Mouse (Mus musculus): Measurements from ENCODE around the gene Hspa12a. TPM values are rescaled to one million over a fixed set of nuclear protein-coding genes. Genes with fewer than 3 reads are reported as not detected.

The Hspa12a gene
- polyA plus RNA-seq, 1 experiment = 6.6 TPM

DNA sequence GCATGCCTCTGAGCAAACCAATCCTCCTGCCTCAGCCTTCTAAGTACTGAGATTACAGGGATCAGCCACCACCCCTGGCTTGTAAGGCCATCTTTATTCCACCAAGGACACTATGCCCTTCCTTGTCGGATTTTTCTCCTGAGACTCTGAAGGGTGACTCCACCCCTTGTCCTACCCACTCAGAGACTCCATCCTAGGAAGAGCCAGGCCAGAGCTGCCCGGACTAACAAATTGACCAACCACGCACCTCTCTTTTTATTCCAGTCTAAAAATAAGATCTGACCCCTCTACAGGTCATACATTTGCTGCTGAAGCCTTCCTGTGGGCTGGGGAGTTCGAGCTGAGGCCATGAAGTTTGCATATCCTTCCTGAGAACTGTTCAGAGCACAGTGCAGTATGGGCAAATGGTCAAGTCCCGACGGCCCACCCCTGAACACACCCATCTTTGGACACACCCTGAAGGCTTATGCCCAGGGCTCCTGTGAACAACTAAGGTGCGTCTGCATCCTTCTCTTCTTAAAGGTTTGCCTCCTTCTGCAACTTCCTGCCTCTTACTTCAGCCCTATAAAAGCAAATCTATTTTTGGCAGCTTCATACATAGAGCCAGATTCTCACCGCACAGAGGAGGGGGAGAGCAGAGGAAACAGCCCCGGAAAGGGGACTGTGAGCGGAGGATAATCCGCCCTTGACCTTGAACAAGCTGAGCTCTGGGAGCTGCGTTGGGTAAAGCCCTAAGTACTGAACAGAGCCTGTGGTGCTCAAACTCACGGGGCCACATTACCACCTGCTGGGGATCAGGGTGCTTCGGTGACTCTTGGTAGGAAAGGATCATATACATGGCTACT, 124.7 kb downstream of the Hspa12a start:
- H3K4me3 ChIP-seq = no peak overlapping the region
- no peaks in the 10 kb centered on the region for H3K79me2 ChIP-seq (ENCODE audit: control insufficient read depth, insufficient read depth)
- H3K36me3 ChIP-seq (ENCODE audit: control insufficient read depth, insufficient read depth) = peaks cover 4% of the 10 kb centered on the region
- H3K4me2 ChIP-seq (ENCODE audit: low read depth) = no peak overlapping the region
- no peak for TF ChIP-seq MAX (IDR thresholded peaks at IDR 0.05; ENCODE audit: low read depth)
- no peak for TF ChIP-seq E2F4 (IDR thresholded peaks at IDR 0.05; ENCODE audit: insufficient read depth)
- TF ChIP-seq POLR2AphosphoS2 (IDR thresholded peaks at IDR 0.05; ENCODE audit: insufficient read length, low read depth) = no peak
- TF ChIP-seq POLR2A (IDR thresholded peaks at IDR 0.05; ENCODE audit: insufficient read length, low read depth) = no peak
- TF ChIP-seq REST (IDR thresholded peaks at IDR 0.05; ENCODE audit: insufficient read depth, insufficient read length) = no peak
- TF ChIP-seq MYOG (IDR thresholded peaks at IDR 0.05; ENCODE audit: control insufficient read depth in 1 of 3, insufficient read depth in 1 of 3, insufficient read length in 2 of 3, low read depth in 2 of 3) = no peak
- no peak for TF ChIP-seq TCF3 (IDR thresholded peaks at IDR 0.05; ENCODE audit: insufficient read length, low read depth)
- no peak for TF ChIP-seq CEBPB (IDR thresholded peaks at IDR 0.05; ENCODE audit: insufficient read depth, poor library complexity, severe bottlenecking)
- no peak for TF ChIP-seq SRF (IDR thresholded peaks at IDR 0.05; ENCODE audit: control insufficient read depth, insufficient read length, low read depth)
- no peak for TF ChIP-seq MYOD1 (IDR thresholded peaks at IDR 0.05; ENCODE audit: control insufficient read depth in 1 of 3, insufficient read length in 2 of 3, low read depth in 2 of 3)
- no peak for TF ChIP-seq USF1 (IDR thresholded peaks at IDR 0.05; ENCODE audit: low read depth)
- TF ChIP-seq TCF12 (IDR thresholded peaks at IDR 0.05; ENCODE audit: insufficient read depth, poor library complexity, severe bottlenecking) = no peak
- H3K27me3 ChIP-seq (ENCODE audit: control insufficient read depth, insufficient read depth, insufficient read length) = no peaks in the 10 kb centered on the region
- H3ac ChIP-seq (ENCODE audit: control insufficient read depth, insufficient read length) = no peak overlapping the region

- no peak overlapping the region for H3K4me2 ChIP-seq (ENCODE audit: low read depth)
- no peak for TF ChIP-seq SRF (IDR thresholded peaks at IDR 0.05; ENCODE audit: control insufficient read depth, insufficient read length, low read depth)
- TF ChIP-seq TCF12 (IDR thresholded peaks at IDR 0.05; ENCODE audit: insufficient read depth, poor library complexity, severe bottlenecking) = no peak
- TF ChIP-seq POLR2A (IDR thresholded peaks at IDR 0.05; ENCODE audit: insufficient read length, low read depth) = no peak
- TF ChIP-seq POLR2AphosphoS2 (IDR thresholded peaks at IDR 0.05; ENCODE audit: insufficient read length, low read depth) = no peak
- no peak for TF ChIP-seq MYOG (IDR thresholded peaks at IDR 0.05; ENCODE audit: control insufficient read depth in 1 of 3, insufficient read depth in 1 of 3, insufficient read length in 2 of 3, low read depth in 2 of 3)
- TF ChIP-seq E2F4 (IDR thresholded peaks at IDR 0.05; ENCODE audit: insufficient read depth) = no peak
- TF ChIP-seq MYOD1 (IDR thresholded peaks at IDR 0.05; ENCODE audit: control insufficient read depth in 1 of 3, insufficient read length in 2 of 3, low read depth in 2 of 3) = no peak
- TF ChIP-seq TCF3 (IDR thresholded peaks at IDR 0.05; ENCODE audit: insufficient read length, low read depth) = no peak
- TF ChIP-seq MAX (IDR thresholded peaks at IDR 0.05; ENCODE audit: low read depth) = no peak
- TF ChIP-seq REST (IDR thresholded peaks at IDR 0.05; ENCODE audit: insufficient read depth, insufficient read length) = no peak
- no peak for TF ChIP-seq USF1 (IDR thresholded peaks at IDR 0.05; ENCODE audit: low read depth)
- no peak for TF ChIP-seq CEBPB (IDR thresholded peaks at IDR 0.05; ENCODE audit: insufficient read depth, poor library complexity, severe bottlenecking)
- H3K4me3 ChIP-seq = no peak overlapping the region
- H3K36me3 ChIP-seq (ENCODE audit: control insufficient read depth, insufficient read depth) = peaks cover 4% of the 10 kb centered on the region
- H3ac ChIP-seq (ENCODE audit: control insufficient read depth, insufficient read length) = no peak overlapping the region
- H3K79me2 ChIP-seq (ENCODE audit: control insufficient read depth, insufficient read depth) = no peaks in the 10 kb centered on the region
- no peaks in the 10 kb centered on the region for H3K27me3 ChIP-seq (ENCODE audit: control insufficient read depth, insufficient read depth, insufficient read length)
Observed at GRCm38 (mm10) chr19:58817398-58817797, 126.1 kb downstream of the Hspa12a start.

GRCm38 (mm10) chr19:58816453-58817041, 126.9 kb downstream of the Hspa12a start:
- Histone ChIP-seq H3ac (ENCODE audit: control insufficient read depth, insufficient read length) (no peak overlapping the region), H3K4me3 (no peak overlapping the region), H3K79me2 (ENCODE audit: control insufficient read depth, insufficient read depth) (no peaks in the 10 kb centered on the region), H3K36me3 (ENCODE audit: control insufficient read depth, insufficient read depth) (no peaks in the 10 kb centered on the region), H3K27me3 (ENCODE audit: control insufficient read depth, insufficient read depth, insufficient read length) (no peaks in the 10 kb centered on the region), H3K4me2 (ENCODE audit: low read depth) (no peak overlapping the region)
- TF ChIP-seq SRF (IDR thresholded peaks at IDR 0.05; ENCODE audit: control insufficient read depth, insufficient read length, low read depth) (no peak), MYOD1 (IDR thresholded peaks at IDR 0.05; ENCODE audit: control insufficient read depth in 1 of 3, insufficient read length in 2 of 3, low read depth in 2 of 3) (no peak), POLR2A (IDR thresholded peaks at IDR 0.05; ENCODE audit: insufficient read length, low read depth) (no peak), MAX (IDR thresholded peaks at IDR 0.05; ENCODE audit: low read depth) (no peak), POLR2AphosphoS2 (IDR thresholded peaks at IDR 0.05; ENCODE audit: insufficient read length, low read depth) (no peak), TCF3 (IDR thresholded peaks at IDR 0.05; ENCODE audit: insufficient read length, low read depth) (no peak), MYOG (IDR thresholded peaks at IDR 0.05; ENCODE audit: control insufficient read depth in 1 of 3, insufficient read depth in 1 of 3, insufficient read length in 2 of 3, low read depth in 2 of 3) (no peak), USF1 (IDR thresholded peaks at IDR 0.05; ENCODE audit: low read depth) (no peak), CEBPB (IDR thresholded peaks at IDR 0.05; ENCODE audit: insufficient read depth, poor library complexity, severe bottlenecking) (no peak), REST (IDR thresholded peaks at IDR 0.05; ENCODE audit: insufficient read depth, insufficient read length) (no peak), E2F4 (IDR thresholded peaks at IDR 0.05; ENCODE audit: insufficient read depth) (no peak)

- no peak overlapping the region for H3K4me3 ChIP-seq
- H3ac ChIP-seq (ENCODE audit: control insufficient read depth, insufficient read length) = no peak overlapping the region
- no peaks in the 10 kb centered on the region for H3K27me3 ChIP-seq (ENCODE audit: control insufficient read depth, insufficient read depth, insufficient read length)
- TF ChIP-seq SRF (IDR thresholded peaks at IDR 0.05; ENCODE audit: control insufficient read depth, insufficient read length, low read depth) (no peak), REST (IDR thresholded peaks at IDR 0.05; ENCODE audit: insufficient read depth, insufficient read length) (no peak), USF1 (IDR thresholded peaks at IDR 0.05; ENCODE audit: low read depth) (no peak), CEBPB (IDR thresholded peaks at IDR 0.05; ENCODE audit: insufficient read depth, poor library complexity, severe bottlenecking) (no peak), MYOD1 (IDR thresholded peaks at IDR 0.05; ENCODE audit: control insufficient read depth in 1 of 3, insufficient read length in 2 of 3, low read depth in 2 of 3) (no peak), POLR2A (IDR thresholded peaks at IDR 0.05; ENCODE audit: insufficient read length, low read depth) (no peak), E2F4 (IDR thresholded peaks at IDR 0.05; ENCODE audit: insufficient read depth) (no peak), TCF12 (IDR thresholded peaks at IDR 0.05; ENCODE audit: insufficient read depth, poor library complexity, severe bottlenecking) (no peak), MYOG (IDR thresholded peaks at IDR 0.05; ENCODE audit: control insufficient read depth in 1 of 3, insufficient read depth in 1 of 3, insufficient read length in 2 of 3, low read depth in 2 of 3) (no peak), MAX (IDR thresholded peaks at IDR 0.05; ENCODE audit: low read depth) (no peak), POLR2AphosphoS2 (IDR thresholded peaks at IDR 0.05; ENCODE audit: insufficient read length, low read depth) (no peak), TCF3 (IDR thresholded peaks at IDR 0.05; ENCODE audit: insufficient read length, low read depth) (no peak)
- no peaks in the 10 kb centered on the region for H3K79me2 ChIP-seq (ENCODE audit: control insufficient read depth, insufficient read depth)
- H3K36me3 ChIP-seq (ENCODE audit: control insufficient read depth, insufficient read depth) = no peaks in the 10 kb centered on the region
- no peak overlapping the region for H3K4me2 ChIP-seq (ENCODE audit: low read depth)
Observed at GRCm38 (mm10) chr19:58815179-58815922, 128.1 kb downstream of the Hspa12a start.

Measured in myocyte (in vitro differentiated cells).